Mouse (Mus musculus) limb, embryonic 13.5 days (tissue): Measurements from ENCODE around the gene Tars. TPM values are rescaled to one million over a fixed set of nuclear protein-coding genes. Genes with fewer than 3 reads are reported as not detected.

ENCODE experiments used
- ATAC-seq: fragments of 200-750 bp; cut with Nextera tagmentation; 2 replicates; pipeline ENCODE4 v1.8.0; 2017; ENCODE audit warnings: low read depth, moderate number of reproducible peaks, moderate TSS enrichment; ENCODE audit not compliant: low FRiP score
- H3K27ac ChIP-seq: fragments of 300-500 bp; sonication (generic); 2 replicates; pipeline ENCODE4 v1.5.1; 2015; ENCODE audit warnings: inconsistent platforms, mild to moderate bottlenecking, moderate library complexity
- H3K27me3 ChIP-seq: fragments of 300-500 bp; sonication (generic); 2 replicates; pipeline ENCODE4 v1.6.1; 2015; ENCODE audit warnings: mild to moderate bottlenecking, inconsistent platforms
- H3K36me3 ChIP-seq: fragments of 300-500 bp; sonication (generic); 2 replicates; pipeline ENCODE4 v1.6.1; 2015; ENCODE audit warnings: inconsistent platforms, mild to moderate bottlenecking, moderate library complexity
- H3K4me1 ChIP-seq: fragments of 300-500 bp; sonication (generic); 2 replicates; pipeline ENCODE4 v1.6.1; 2015; ENCODE audit warnings: inconsistent platforms
- H3K4me2 ChIP-seq: fragments of 300-500 bp; sonication (generic); replicated peaks from 2 replicates; pipeline ENCODE4 v1.6.1; 2015; ENCODE audit warnings: inconsistent platforms, mild to moderate bottlenecking, moderate library complexity
- H3K4me3 ChIP-seq: fragments of 300-500 bp; sonication (generic); 2 replicates; pipeline ENCODE4 v1.5.1; 2015; ENCODE audit warnings: moderate library complexity, mild to moderate bottlenecking, inconsistent platforms
- H3K9ac ChIP-seq: fragments of 300-500 bp; sonication (generic); 2 replicates; pipeline ENCODE4 v1.6.1; 2015; ENCODE audit warnings: mild to moderate bottlenecking, inconsistent platforms
- H3K9me3 ChIP-seq: fragments of 300-500 bp; sonication (generic); 2 replicates; pipeline ENCODE4 v1.6.1; 2016; ENCODE audit warnings: inconsistent platforms
- WGBS: fragments of 180-500 bp; shearing (Covaris S2); methylation state at CpG from one replicate; pipeline ENCODE4 v1.1.7; 2015; 5-methylcytosine and 5-hydroxymethylcytosine counted together
- polyA plus RNA-seq: library from polyadenylated mRNA; unstranded; fragments of >200 nt; fragmentation: Nextera tagmentation; extraction: Ambion mirVana; gene quantifications from 2 replicates; pipeline ENCODE4 v1.2.1, GENCODE M21; 2015

The Tars gene
- 73.0 and 75.2 TPM in 2 replicates for polyA plus RNA-seq

DNA sequence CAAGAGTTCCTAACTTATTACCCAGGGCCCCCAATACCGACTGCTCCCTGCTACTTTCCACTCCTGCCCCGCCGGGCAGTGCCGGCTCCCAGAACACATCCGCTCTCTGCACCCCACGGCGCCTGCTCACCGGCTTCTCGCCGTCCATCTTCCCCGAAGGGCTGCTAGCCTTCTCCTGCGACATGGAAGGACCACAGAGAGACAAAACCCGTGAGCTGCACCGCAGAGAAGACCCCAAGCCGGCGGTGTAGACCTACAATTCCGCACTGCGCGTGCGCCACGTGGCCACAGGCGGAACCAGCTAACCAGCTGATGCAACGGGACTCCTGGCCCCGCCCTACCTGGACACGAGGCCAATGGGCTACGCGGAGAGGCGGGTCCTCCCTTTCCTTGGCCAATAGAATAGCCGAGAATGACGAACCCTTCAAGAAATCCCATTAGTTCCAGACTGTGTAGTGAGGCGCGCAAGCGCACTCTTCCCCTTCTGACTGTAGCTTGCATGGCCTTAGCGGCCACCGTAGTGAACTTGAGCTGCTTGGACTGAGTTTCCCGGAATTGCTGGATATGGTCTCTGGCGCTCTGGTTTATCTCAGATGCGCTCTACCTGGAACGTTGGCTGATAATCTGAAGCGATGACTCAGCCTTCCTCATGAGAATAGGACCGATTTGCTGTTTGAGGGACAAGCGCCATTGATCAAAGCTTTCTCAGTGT, at the start of gene Tars:
Gene Tars (minus strand): TSS at position 310 of the 712 bp plus-strand sequence.
- Histone ChIP-seq H3K9ac (peak within 1 kb of the TSS; percentile 89), H3K9me3 (no peaks in the 10 kb centered on the region), H3K27me3 (peaks cover 6% of the 10 kb centered on the region; the same call in 1 of the 2 replicates), H3K4me1 (peaks cover 14% of the 10 kb centered on the region), H3K27ac (peak within 1 kb of the TSS; percentile 48; the same call in 1 of the 2 replicates), H3K4me2 (peak within 1 kb of the TSS; percentile 93), H3K4me3 (peak within 1 kb of the TSS; percentile 87), H3K36me3 (peaks cover 21% of the 10 kb centered on the region)
- under 1% methylated on average over 42 of the region's 42 CpGs for WGBS
- ATAC-seq, result peak; percentile 100

DNA sequence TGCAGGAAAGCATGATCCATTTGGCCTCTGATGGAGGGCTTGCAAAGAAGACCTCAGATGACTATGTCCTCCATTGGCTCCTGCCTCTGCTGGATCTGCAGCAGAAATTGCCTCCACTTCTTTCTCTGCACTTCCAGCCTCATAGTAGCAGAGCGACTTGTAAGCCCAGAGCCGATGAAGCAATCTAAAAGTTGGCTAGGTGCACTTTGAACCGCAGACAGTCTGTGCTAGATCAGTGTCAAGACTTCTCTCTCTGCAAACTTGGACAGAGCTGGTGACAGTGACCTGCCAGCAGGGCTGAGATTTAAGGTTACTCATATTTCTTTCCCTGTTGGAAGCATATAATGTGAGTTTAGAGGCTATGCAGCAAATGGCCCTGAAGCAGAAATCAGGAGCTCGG, 37.9 kb upstream of the Tars start:
- Histone ChIP-seq H3K9ac (no peak overlapping the region), H3K27me3 (no peaks in the 10 kb centered on the region), H3K4me3 (no peak overlapping the region), H3K27ac (no peak overlapping the region), H3K36me3 (no peaks in the 10 kb centered on the region), H3K4me1 (no peaks in the 10 kb centered on the region), H3K9me3 (no peaks in the 10 kb centered on the region; the same call in 1 of the 2 replicates), H3K4me2 (no peak overlapping the region)
- ATAC-seq, result no peak
- WGBS, result 91% methylated on average over 4 of the region's 4 CpGs

DNA sequence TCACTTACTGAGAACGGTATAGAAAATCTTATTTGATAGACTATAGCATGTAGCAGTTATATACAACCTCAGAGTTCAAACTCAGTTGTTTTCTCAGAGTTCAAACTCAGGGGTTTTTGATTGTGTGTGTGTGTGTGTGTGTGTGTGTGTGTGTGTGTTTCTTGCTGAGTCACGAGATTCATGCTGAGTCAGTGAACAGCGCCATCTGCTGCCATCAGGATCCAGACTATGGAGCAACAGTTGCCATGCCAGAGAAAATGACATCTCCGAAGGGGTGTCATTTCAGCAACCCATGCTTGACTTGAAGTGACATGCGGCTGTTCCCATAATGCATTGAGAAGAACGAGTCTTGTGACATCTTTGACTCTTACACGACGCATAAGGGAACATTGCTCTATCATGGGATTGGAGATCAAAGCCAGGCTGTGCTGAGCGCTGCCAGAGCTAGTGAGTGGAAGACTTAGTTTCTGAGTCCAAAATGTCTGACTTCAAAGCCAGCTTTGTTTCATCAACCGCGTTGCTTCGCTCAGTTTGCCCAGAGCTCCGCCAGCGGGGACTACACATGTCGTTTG, 37.3 kb upstream of the Tars start:
- no peak overlapping the region for H3K4me3 ChIP-seq
- no peaks in the 10 kb centered on the region for H3K36me3 ChIP-seq
- no peak overlapping the region for H3K27ac ChIP-seq
- no peak overlapping the region for H3K4me2 ChIP-seq
- H3K9me3 ChIP-seq, result no peaks in the 10 kb centered on the region; the same call in 1 of the 2 replicates
- 93% methylated on average over 15 of the region's 15 CpGs for WGBS
- ATAC-seq, result no peak
- no peaks in the 10 kb centered on the region for H3K4me1 ChIP-seq
- H3K27me3 ChIP-seq, result no peaks in the 10 kb centered on the region
- H3K9ac ChIP-seq, result no peak overlapping the region

DNA sequence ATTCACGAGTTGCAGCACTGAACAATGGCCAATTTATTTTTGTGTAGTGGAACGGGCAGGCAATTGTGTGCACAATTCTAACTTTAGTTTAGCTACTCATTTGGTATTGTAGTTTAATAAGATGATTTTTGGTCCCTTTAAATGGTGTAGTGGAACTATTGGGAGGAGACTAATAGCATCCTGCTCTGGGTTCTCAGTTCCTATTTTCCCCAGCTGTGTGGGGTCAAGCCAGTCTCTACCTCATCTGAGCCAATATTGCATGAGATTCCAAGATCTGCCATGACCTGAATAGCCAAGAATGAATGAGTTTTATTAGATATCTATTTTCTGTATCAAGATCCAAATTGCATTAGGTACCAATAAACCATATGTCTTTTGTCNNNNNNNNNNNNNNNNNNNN, 27.4 kb upstream of the Tars start:
- no peaks in the 10 kb centered on the region for H3K27me3 ChIP-seq
- H3K4me2 ChIP-seq, result no peak overlapping the region
- no peaks in the 10 kb centered on the region; the same call in 1 of the 2 replicates for H3K9me3 ChIP-seq
- WGBS, result 84% methylated on average over 2 of the region's 2 CpGs
- no peak overlapping the region for H3K27ac ChIP-seq
- no peaks in the 10 kb centered on the region for H3K36me3 ChIP-seq
- no peak for ATAC-seq
- no peaks in the 10 kb centered on the region for H3K4me1 ChIP-seq
- no peak overlapping the region for H3K4me3 ChIP-seq
- H3K9ac ChIP-seq, result no peak overlapping the region

DNA sequence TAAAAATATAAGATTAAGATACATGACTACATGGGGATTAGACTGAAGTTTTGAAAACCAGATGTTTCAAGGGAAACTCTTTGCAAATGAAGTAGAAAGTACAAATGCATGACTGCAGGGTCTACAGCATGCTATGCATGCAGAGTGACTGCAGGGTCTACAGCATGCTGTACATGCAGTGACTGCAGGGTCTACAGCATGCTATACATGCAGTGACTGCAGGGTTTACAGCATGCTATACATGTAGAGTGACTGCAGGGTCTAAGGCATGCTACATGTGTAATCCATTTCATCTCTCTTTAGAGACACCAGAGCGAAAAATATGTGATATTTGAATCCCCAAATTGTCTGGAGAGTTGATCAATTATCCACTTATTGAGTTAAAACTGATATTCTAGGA, 14.0 kb upstream of the Tars start:
- 84% methylated on average over 1 of the region's 1 CpGs for WGBS
- H3K27ac ChIP-seq, result no peak overlapping the region
- ATAC-seq, result no peak

DNA sequence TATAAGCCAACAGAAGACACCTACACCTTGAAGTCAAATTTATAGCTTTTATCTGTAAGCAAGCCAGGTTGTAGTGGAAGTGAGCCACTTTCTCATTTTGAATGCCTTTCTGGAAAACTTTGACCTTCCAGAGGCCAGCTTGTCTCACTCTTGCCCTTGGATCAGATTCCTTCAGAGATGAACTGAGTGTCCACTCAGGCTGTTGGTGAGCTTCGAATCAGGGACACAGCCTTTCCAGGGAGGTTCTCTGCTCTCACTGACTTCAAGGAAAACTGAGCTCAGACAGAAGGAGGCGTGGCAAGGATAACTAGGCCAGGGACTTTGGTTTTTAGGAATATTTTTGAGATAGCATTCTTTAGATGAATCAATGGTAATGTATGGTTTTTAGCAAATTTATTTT, 13.1 kb upstream of the Tars start:
- WGBS, result 81% methylated on average over 2 of the region's 2 CpGs

More for the DNA sequence above, 14.0 kb upstream of the Tars start:
- Histone ChIP-seq H3K27me3 (no peaks in the 10 kb centered on the region), H3K9ac (no peak overlapping the region), H3K36me3 (no peaks in the 10 kb centered on the region), H3K9me3 (no peaks in the 10 kb centered on the region), H3K4me3 (no peak overlapping the region), H3K4me2 (no peak overlapping the region), H3K4me1 (no peaks in the 10 kb centered on the region)

DNA sequence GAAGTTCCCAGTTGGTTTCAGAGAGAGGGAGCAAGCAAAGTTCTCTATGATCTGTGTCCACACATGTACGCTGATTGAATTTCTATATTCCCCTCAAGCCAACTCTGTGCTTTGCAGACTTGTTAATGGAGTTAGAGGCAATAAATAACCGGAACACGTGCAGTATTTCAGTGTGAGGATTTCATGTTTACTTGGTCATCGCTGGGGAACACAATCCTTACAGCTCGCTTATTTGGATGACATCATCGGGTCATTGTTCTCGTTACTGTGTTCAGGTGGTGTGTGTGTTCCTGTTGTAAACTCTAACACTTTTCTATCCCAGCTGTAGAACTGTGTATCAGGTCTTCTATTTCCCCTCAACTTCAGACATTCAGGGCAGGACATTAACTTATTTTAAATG, 12.4 kb upstream of the Tars start:
- no peaks in the 10 kb centered on the region for H3K9me3 ChIP-seq
- no peak overlapping the region for H3K27ac ChIP-seq
- H3K4me3 ChIP-seq, result no peak overlapping the region
- 38% methylated on average over 7 of the region's 7 CpGs for WGBS
- no peaks in the 10 kb centered on the region for H3K27me3 ChIP-seq
- no peak overlapping the region for H3K9ac ChIP-seq
- no peaks in the 10 kb centered on the region for H3K4me1 ChIP-seq
- no peak overlapping the region for H3K4me2 ChIP-seq
- ATAC-seq, result no peak
- no peaks in the 10 kb centered on the region for H3K36me3 ChIP-seq

More for the DNA sequence above, 13.1 kb upstream of the Tars start:
- H3K9ac ChIP-seq, result no peak overlapping the region
- no peak overlapping the region for H3K27ac ChIP-seq
- H3K4me1 ChIP-seq, result no peaks in the 10 kb centered on the region
- no peaks in the 10 kb centered on the region for H3K36me3 ChIP-seq
- no peak overlapping the region for H3K4me2 ChIP-seq
- no peak for ATAC-seq
- no peak overlapping the region for H3K4me3 ChIP-seq
- H3K27me3 ChIP-seq, result no peaks in the 10 kb centered on the region
- no peaks in the 10 kb centered on the region for H3K9me3 ChIP-seq

DNA sequence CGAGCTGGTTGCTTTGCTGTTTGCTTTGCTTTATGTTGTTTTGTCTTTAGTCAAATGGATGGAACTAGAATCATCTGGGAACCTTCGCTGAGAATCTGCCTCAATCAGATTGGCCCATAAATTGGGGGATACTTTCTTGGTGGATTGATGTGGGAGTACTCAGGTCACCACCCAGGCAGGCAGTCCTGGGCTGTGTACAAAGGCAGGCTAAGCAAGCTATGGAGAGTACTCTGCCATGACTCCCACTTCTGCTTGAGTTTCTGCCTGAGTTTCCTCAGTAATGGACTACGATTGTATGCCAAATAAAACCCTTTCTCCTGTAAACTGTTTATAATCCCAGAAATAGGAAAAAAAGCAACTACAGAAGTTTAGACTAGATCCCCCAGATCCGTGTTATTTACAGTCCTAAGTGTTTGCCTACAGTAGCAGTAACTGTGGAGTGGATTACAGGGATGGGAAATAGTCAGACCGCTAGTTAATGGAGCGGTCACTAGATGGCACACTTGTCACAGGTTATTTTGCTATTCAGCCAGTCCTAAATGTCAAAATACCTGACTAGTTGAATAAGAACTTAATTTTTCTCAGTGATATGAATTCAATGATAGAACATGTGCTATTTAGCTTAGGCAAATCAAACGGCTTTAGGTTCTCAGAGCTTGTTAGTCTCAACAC, 8.8 kb upstream of the Tars start:
- H3K4me3 ChIP-seq, result no peak overlapping the region
- H3K9ac ChIP-seq, result no peak overlapping the region
- no peak overlapping the region for H3K4me2 ChIP-seq
- H3K9me3 ChIP-seq, result no peaks in the 10 kb centered on the region
- ATAC-seq, result peak; percentile 69; the same call in 1 of the 2 replicates
- WGBS, result 39% methylated on average over 7 of the region's 7 CpGs
- H3K4me1 ChIP-seq, result no peaks in the 10 kb centered on the region
- H3K27ac ChIP-seq, result no peak overlapping the region
- H3K27me3 ChIP-seq, result peaks cover 10% of the 10 kb centered on the region; the same call in 1 of the 2 replicates
- H3K36me3 ChIP-seq, result no peaks in the 10 kb centered on the region

DNA sequence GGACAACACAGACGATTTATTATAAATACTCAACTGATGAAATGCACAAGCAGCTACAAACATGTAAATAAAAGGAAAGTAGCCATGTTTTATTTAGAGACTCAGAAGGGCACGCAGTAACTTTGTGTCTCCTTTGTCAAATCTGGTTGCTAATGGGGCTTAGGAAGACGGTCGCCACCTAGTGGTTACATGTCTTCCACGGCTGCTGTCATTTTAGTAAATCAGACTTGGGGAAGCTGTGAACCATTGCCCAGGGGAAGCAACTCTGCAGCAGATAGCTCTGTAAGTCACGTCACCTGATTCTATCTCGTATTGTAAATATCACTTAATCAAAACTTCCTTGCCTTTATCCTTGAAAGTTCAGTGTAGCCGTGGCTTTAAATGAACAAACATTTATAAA, 7.9 kb upstream of the Tars start:
- 0 out of 2 replicates have a peak, but pooled peaks have one; percentile 26 for ATAC-seq
- WGBS, result 10% methylated on average over 8 of the region's 8 CpGs

DNA sequence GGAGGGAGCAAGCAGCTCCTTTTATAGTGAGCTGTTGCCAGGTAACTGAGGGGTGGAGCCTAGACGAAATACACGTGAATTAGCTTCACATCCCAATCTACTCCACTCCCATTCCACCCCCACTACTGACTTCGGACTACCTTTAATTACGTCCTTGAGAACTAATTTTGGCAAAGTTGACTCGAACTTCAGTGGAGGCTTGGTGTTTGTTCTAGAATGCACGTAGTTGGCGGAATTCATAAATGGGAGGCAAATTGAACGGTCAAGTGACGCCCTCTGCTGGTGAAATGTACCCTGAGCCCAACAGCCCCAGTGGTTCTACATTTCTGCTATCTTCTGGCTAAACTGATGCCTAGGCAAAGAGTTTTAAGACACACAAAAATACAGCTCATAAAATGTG, 7.3 kb upstream of the Tars start:
- no peaks in the 10 kb centered on the region for H3K36me3 ChIP-seq
- H3K27me3 ChIP-seq, result peaks cover 10% of the 10 kb centered on the region; the same call in 1 of the 2 replicates
- no peaks in the 10 kb centered on the region for H3K9me3 ChIP-seq
- H3K4me1 ChIP-seq, result no peaks in the 10 kb centered on the region
- no peak overlapping the region for H3K27ac ChIP-seq
- H3K4me3 ChIP-seq, result peak overlapping the region; percentile 10; the same call in 1 of the 2 replicates
- H3K4me2 ChIP-seq, result 0 out of 2 replicates have a peak overlapping the region, but pooled peaks have one; percentile 16
- no peak overlapping the region for H3K9ac ChIP-seq
- no peak for ATAC-seq
- WGBS, result 16% methylated on average over 9 of the region's 9 CpGs

More for the DNA sequence above, 7.9 kb upstream of the Tars start:
- Histone ChIP-seq H3K36me3 (no peaks in the 10 kb centered on the region), H3K27ac (no peak overlapping the region), H3K4me1 (no peaks in the 10 kb centered on the region), H3K4me2 (no peak overlapping the region), H3K9me3 (no peaks in the 10 kb centered on the region), H3K4me3 (no peak overlapping the region), H3K27me3 (peaks cover 10% of the 10 kb centered on the region; the same call in 1 of the 2 replicates), H3K9ac (no peak overlapping the region)

DNA sequence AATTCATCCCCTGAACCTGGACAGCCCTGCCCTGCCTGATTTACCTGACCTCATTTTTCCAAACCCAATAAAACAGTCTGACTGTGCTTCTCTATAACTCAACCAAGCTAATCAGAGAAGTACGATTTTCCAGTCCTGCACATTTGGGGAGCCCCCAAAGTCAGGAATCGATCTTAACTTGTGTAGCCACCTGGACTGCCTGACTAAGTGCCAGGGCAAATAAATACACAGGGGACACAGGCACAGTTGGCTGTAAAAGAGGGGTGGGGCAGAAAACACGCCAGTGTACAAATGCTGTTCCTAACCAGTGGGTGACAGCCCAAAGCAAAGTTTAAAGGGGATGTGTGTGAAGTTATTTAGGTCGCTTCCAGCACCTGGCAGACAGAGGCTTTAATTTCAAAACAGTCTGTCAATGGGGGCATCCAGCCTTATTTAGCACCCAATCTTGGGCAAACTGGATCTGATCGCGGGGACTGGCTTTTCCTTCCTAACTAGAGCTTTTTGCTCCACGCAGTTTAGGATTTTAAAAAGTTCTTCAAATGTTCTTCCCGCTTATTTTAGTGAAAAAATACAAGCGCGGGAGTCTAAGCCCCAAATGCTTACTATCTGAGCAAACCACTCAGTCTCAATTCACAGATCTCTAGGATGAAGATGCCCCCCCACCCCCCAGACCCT, 652 bp downstream of the Tars start:
- Histone ChIP-seq H3K9me3 (no peaks in the 10 kb centered on the region), H3K27ac (peak overlapping the region; percentile 3; the same call in 1 of the 2 replicates), H3K4me2 (peak overlapping the region; percentile 93), H3K9ac (peak overlapping the region; percentile 89), H3K36me3 (peaks cover 26% of the 10 kb centered on the region), H3K4me1 (peaks cover 14% of the 10 kb centered on the region), H3K4me3 (peak overlapping the region; percentile 87), H3K27me3 (peaks cover under 1% of the 10 kb centered on the region; the same call in 1 of the 2 replicates)
- 3% methylated on average over 10 of the region's 10 CpGs for WGBS
- ATAC-seq, result no peak
